Comparison of ENCODE assay signal across 8 mouse cellular contexts in genomic region chr6:52713897-52714509, GRCm38 (mm10). TPM values are rescaled to one million over a fixed set of nuclear protein-coding genes. Genes with fewer than 3 reads are reported as not detected.
DNase-seq lines count a peak whose midpoint lies in the region; ATAC-seq and TF ChIP-seq lines count a peak whose summit lies in the region.

No protein-coding gene starts in this region.

- TF ChIP-seq POLR2A in cerebellum, adult 2 months (IDR thresholded peaks at IDR 0.05; ENCODE audit: borderline replicate concordance, insufficient read depth, low read length) = no peak

- no peaks in the 10 kb centered on the region for H3K4me1 ChIP-seq in cerebellum, adult 2 months (ENCODE audit: control insufficient read depth, insufficient read depth, low read length)
- peaks cover 4% of the 10 kb centered on the region for H3K4me1 ChIP-seq in hindbrain, embryonic 12.5 days

- H3K9ac ChIP-seq in hindbrain, embryonic 12.5 days = peak overlapping the region; percentile 90

- no peaks in the 10 kb centered on the region for H3K36me3 ChIP-seq in hindbrain, embryonic 12.5 days

- peak; percentile 65 for DNase-seq in MEL-GATA-1-ER (ENCODE audit: extremely low read depth, low read depth)
- peak in 1 of 2 experiments; percentile 70 for DNase-seq in cerebellum, adult 2 months
- peak; percentile 47 to 65 for DNase-seq in layer of hippocampus, postnatal 10 days (ENCODE audit: low spot score in 2 of 2)
- peak; percentile 85 for DNase-seq in lung, postnatal 25 days (ENCODE audit: low spot score)
- DNase-seq in ovary, postnatal 36 days (ENCODE audit: low spot score) = peak; percentile 74
- DNase-seq in thymus, postnatal 10 days (ENCODE audit: low spot score in 2 of 2) = peak; percentile 65

- H3K27ac ChIP-seq in cerebellum, adult 2 months (ENCODE audit: insufficient read depth, low read length) = peak overlapping the region; percentile 95
- H3K27ac ChIP-seq in hindbrain, embryonic 12.5 days = peak overlapping the region; percentile 90

- peak overlapping the region; percentile 94 for H3K4me3 ChIP-seq in cerebellum, adult 2 months (replicated peaks; ENCODE audit: insufficient read depth, low read depth, low read length)
- peak overlapping the region; percentile 94 for H3K4me3 ChIP-seq in hindbrain, embryonic 12.5 days

- TF ChIP-seq CTCF in cerebellum, adult 2 months (IDR thresholded peaks at IDR 0.05; ENCODE audit: borderline replicate concordance, insufficient read depth, low read depth, low read length) = no peak

- WGBS in cerebellum, adult 2 months = 1% methylated on average over 52 of the region's 52 CpGs
- under 1% methylated on average over 52 of the region's 52 CpGs for WGBS in hindbrain, embryonic 12.5 days

- H3K27me3 ChIP-seq in cerebellum, adult 2 months (ENCODE audit: control insufficient read depth, insufficient read depth, low read length) = no peaks in the 10 kb centered on the region
- H3K27me3 ChIP-seq in hindbrain, embryonic 12.5 days = no peaks in the 10 kb centered on the region

- peak; percentile 88 for ATAC-seq in frontal cortex, adult (ENCODE audit: low TSS enrichment)
- ATAC-seq in hindbrain, embryonic 12.5 days (ENCODE audit: low FRiP score) = peak; percentile 80

- H3K9me3 ChIP-seq in hindbrain, embryonic 12.5 days (replicated peaks) = no peaks in the 10 kb centered on the region

- H3K4me2 ChIP-seq in hindbrain, embryonic 12.5 days (replicated peaks) = peak overlapping the region; percentile 70

RNA-seq across cellular contexts. Expression of gene Tax1bp1, which starts 0.5 kb away (rescaled TPM):
- 90.6 and 95.4 TPM in 2 replicates for polyA plus RNA-seq in cerebellum, adult 2 months (2012; rRNA removed)
- 144 and 151 TPM in 2 replicates for polyA plus RNA-seq in hindbrain, embryonic 12.5 days (2016; fragmentation: Nextera tagmentation; extraction: Ambion mirVana)
- 100 to 1,000 TPM; 102 to 106 TPM for total RNA-seq in layer of hippocampus, postnatal 10 days (2021)
